Mouse (Mus musculus): Measurements from ENCODE around the gene Yif1b. TPM values are rescaled to one million over a fixed set of nuclear protein-coding genes. Genes with fewer than 3 reads are reported as not detected.
"Not testable (repeated sequence)": the region's sequence is repeated elsewhere in the genome, so short reads cannot be mapped to it uniquely, and the experiment has no call there.

The Yif1b gene
- polyA plus RNA-seq, 1 experiment from 2014 or later, result 82.0 TPM

- H3K4me1 ChIP-seq, result peaks cover 9% of the 10 kb centered on the region
- no peak overlapping the region for H3K27ac ChIP-seq
- peaks cover 4% of the 10 kb centered on the region; the same call in 1 of the 2 replicates for H3K27me3 ChIP-seq (replicated peaks)
- H3K4me3 ChIP-seq, result no peak overlapping the region
- peak overlapping the region; percentile 46; the same call in 1 of the 2 replicates for H3K4me2 ChIP-seq (replicated peaks)
- H3K9ac ChIP-seq, result no peak overlapping the region
- no peaks in the 10 kb centered on the region for H3K9me3 ChIP-seq
- no peak for ATAC-seq (ENCODE audit: low FRiP score, low read depth)
- no peaks in the 10 kb centered on the region for H3K36me3 ChIP-seq
- 76% methylated on average over 13 of the region's 13 CpGs for WGBS
These were observed 12.6 kb upstream of the Yif1b start for GRCm38 (mm10) chr7:29225520-29225919.

DNA sequence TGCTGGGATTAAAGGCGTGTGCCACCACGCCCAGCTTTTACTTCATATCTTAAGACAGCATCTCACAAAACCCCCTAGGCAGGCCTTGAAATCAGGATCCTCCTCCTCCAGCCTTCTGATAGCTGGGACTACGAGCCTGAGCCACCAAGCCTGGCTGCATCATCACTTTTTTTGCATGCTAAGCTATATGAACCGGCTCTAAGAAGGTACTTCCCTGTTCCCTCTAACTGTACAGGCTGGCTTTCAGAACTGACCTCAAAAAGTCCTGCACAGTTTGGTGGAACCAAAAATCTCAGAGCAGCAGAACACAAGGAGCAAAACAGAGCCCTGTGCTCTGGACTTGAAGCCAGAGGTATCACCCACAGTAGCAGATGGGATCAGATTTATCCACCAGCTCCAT is 9.9 kb upstream of the Yif1b start:
- H3K27ac ChIP-seq, result no peak overlapping the region
- no peak overlapping the region for H3K9ac ChIP-seq
- no peaks in the 10 kb centered on the region for H3K9me3 ChIP-seq
- 83% methylated on average over 4 of the region's 4 CpGs for WGBS
- no peak overlapping the region for H3K4me2 ChIP-seq (replicated peaks)
- no peak for ATAC-seq (ENCODE audit: low FRiP score, low read depth)
- H3K27me3 ChIP-seq (replicated peaks), result peaks cover 28% of the 10 kb centered on the region
- H3K4me1 ChIP-seq, result peaks cover 16% of the 10 kb centered on the region
- H3K36me3 ChIP-seq, result no peaks in the 10 kb centered on the region
- H3K4me3 ChIP-seq, result no peak overlapping the region

DNA sequence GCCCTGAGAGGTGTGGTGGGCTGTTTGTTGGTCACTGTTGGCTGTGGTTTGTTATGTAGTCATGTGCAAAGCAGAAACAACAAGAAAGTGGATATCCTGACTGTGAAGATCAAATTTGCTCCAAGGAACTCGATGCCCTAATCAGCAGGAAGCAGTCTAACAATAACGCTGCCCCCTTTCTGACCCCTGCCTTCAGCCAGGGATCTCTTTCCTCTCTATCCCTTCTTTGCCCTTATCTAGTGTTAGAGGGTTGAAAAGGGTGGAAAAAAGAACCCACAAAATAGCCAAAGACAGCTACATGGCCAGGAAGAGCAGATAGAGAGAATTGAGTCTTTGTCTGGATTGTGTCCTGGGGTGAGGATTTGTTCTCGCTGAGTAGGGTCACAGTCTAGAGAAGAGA is 7.6 kb upstream of the Yif1b start:
- peaks cover 41% of the 10 kb centered on the region for H3K27me3 ChIP-seq (replicated peaks)
- no peak for ATAC-seq (ENCODE audit: low FRiP score, low read depth)
- WGBS, result 34% methylated on average over 3 of the region's 3 CpGs

GRCm38 (mm10) chr7:29231517-29231916 is 6.6 kb upstream of the Yif1b start:
- Histone ChIP-seq H3K4me1 (peaks cover 7% of the 10 kb centered on the region), H3K36me3 (no peaks in the 10 kb centered on the region), H3K9ac (no peak overlapping the region), H3K27ac (no peak overlapping the region), H3K27me3 (replicated peaks) (peaks cover 41% of the 10 kb centered on the region), H3K4me2 (replicated peaks) (peak overlapping the region; percentile 84), H3K4me3 (no peak overlapping the region; the same call in 1 of the 2 replicates), H3K9me3 (no peaks in the 10 kb centered on the region)
- 59% methylated on average over 3 of the region's 3 CpGs for WGBS
- no peak for ATAC-seq (ENCODE audit: low FRiP score, low read depth)

More for the DNA sequence above, 7.6 kb upstream of the Yif1b start:
- H3K36me3 ChIP-seq, result no peaks in the 10 kb centered on the region
- H3K9me3 ChIP-seq, result no peaks in the 10 kb centered on the region
- H3K4me1 ChIP-seq, result peaks cover 8% of the 10 kb centered on the region
- no peak overlapping the region for H3K4me2 ChIP-seq (replicated peaks)
- no peak overlapping the region for H3K9ac ChIP-seq
- no peak overlapping the region for H3K4me3 ChIP-seq
- no peak overlapping the region for H3K27ac ChIP-seq

GRCm38 (mm10) chr7:29232247-29233013 is 5.7 kb upstream of the Yif1b start, which contains the start of gene Kcnk6:
Kcnk6 (minus strand) TSS chr7:29232515.
- no peak for ATAC-seq (ENCODE audit: low FRiP score, low read depth)
- Histone ChIP-seq H3K27ac (no peak within 1 kb of the TSS), H3K9me3 (no peaks in the 10 kb centered on the region), H3K9ac (peak within 1 kb of the TSS; percentile 58), H3K4me3 (peak within 1 kb of the TSS; percentile 43), H3K36me3 (no peaks in the 10 kb centered on the region), H3K4me1 (peaks cover 7% of the 10 kb centered on the region), H3K4me2 (replicated peaks) (peak within 1 kb of the TSS; percentile 84), H3K27me3 (replicated peaks) (peaks cover 41% of the 10 kb centered on the region)
- WGBS, result 2% methylated on average over 56 of the region's 62 CpGs

DNA sequence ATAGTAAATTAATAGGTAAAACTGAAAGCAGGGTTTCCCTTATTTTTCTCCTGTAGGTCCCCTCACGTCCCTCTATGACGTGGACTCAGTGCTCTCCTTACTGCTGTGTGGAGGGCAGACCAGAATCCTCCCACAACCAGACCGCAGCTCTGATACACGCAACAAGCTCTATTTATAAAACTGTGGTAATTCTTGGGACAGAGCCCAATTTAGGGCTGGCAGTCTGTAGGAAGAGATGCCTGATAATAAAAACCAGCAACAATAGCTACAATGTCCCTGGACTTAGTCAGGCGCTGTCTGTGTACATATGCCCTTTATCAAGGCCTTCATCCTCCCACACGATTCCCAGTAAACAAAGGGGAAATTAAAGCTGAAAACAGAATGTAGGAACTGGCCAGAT is 4.4 kb upstream of the Yif1b start:
- Histone ChIP-seq H3K4me2 (replicated peaks) (no peak overlapping the region), H3K4me3 (no peak overlapping the region), H3K36me3 (no peaks in the 10 kb centered on the region), H3K9me3 (no peaks in the 10 kb centered on the region), H3K4me1 (peaks cover 10% of the 10 kb centered on the region), H3K9ac (no peak overlapping the region), H3K27ac (no peak overlapping the region), H3K27me3 (replicated peaks) (peaks cover 41% of the 10 kb centered on the region)
- whole genome bisulfite sequencing, result 79% methylated on average over 6 of the region's 6 CpGs
- ATAC-seq (ENCODE audit: low FRiP score, low read depth), result no peak

DNA sequence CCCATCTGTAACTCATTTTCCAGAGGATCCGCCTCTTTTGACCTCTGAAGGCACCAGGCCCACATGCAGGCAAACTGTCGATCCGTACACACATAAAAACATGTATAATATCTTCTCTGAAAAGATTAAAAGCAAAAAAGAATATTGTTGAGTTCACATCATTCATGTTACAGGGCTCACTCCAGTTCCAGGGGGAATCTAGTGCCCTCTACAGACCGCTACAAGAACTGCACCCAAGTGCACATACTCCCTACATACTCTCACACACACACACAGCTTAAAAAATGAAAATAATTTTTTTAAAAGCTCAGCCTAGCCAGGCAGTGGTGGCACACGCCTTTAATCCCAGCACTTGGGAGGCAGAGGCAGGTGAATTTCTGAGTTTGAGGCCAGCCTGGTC is 3.5 kb upstream of the Yif1b start:
- Histone ChIP-seq H3K27me3 (replicated peaks) (peaks cover 41% of the 10 kb centered on the region), H3K4me2 (replicated peaks) (no peak overlapping the region), H3K9me3 (no peaks in the 10 kb centered on the region), H3K27ac (no peak overlapping the region), H3K4me3 (no peak overlapping the region), H3K9ac (no peak overlapping the region), H3K4me1 (peaks cover 17% of the 10 kb centered on the region), H3K36me3 (no peaks in the 10 kb centered on the region)
- no peak for ATAC-seq (ENCODE audit: low FRiP score, low read depth)
- 74% methylated on average over 5 of the region's 5 CpGs for WGBS

GRCm38 (mm10) chr7:29236593-29236992 is 1.5 kb upstream of the Yif1b start:
- ATAC-seq (ENCODE audit: low FRiP score, low read depth), result no peak
- no peak overlapping the region for H3K9ac ChIP-seq
- H3K4me3 ChIP-seq, result no peak overlapping the region
- WGBS, result 86% methylated on average over 4 of the region's 4 CpGs
- H3K27ac ChIP-seq, result no peak overlapping the region
- H3K4me2 ChIP-seq (replicated peaks), result no peak overlapping the region
- no peaks in the 10 kb centered on the region for H3K9me3 ChIP-seq
- H3K4me1 ChIP-seq, result peaks cover 17% of the 10 kb centered on the region
- H3K36me3 ChIP-seq, result no peaks in the 10 kb centered on the region
- peaks cover 28% of the 10 kb centered on the region for H3K27me3 ChIP-seq (replicated peaks)

- 26% methylated on average over 6 of the region's 6 CpGs for WGBS
- Histone ChIP-seq H3K4me2 (replicated peaks) (peak overlapping the region; percentile 76), H3K9ac (0 out of 2 replicates have a peak overlapping the region, but pooled peaks have one; percentile 38), H3K4me3 (peak overlapping the region; percentile 66), H3K27ac (peak overlapping the region; percentile 59), H3K27me3 (replicated peaks) (peaks cover 18% of the 10 kb centered on the region)
- not testable (repeated sequence) for H3K9me3 ChIP-seq, H3K36me3 ChIP-seq, H3K4me1 ChIP-seq
- ATAC-seq (ENCODE audit: low FRiP score, low read depth), result peak; percentile 14; the same call in 1 of the 2 replicates
These were observed 533 bp upstream of the Yif1b start for GRCm38 (mm10) chr7:29237596-29237995.

- H3K4me1 ChIP-seq, result 0 out of 2 replicates have a peak, but pooled peaks cover 7% of the 10 kb centered on the region
- WGBS, result 90% methylated on average over 7 of the region's 7 CpGs
These were observed 6.7 kb downstream of the Yif1b start for GRCm38 (mm10) chr7:29244732-29245416.

DNA sequence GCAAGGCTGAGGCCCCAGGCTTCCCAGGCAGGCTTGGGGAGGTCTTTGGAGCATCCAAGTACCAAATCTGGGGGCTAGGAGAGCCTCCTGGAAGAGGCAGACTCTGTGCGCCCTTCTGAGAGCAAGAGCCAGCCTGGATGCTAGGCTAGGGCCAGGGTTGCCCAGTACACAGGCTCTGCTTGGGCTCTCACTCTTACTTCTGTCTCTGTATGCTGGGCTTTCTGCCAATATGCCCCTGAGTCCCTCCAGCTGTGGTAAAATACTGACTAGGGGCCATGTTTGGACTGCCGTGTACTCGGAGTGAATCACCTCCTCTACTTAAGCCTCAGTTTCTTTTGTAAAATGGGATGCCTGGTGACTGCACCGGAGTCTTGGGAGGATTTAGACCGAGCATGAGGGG is 7.9 kb downstream of the Yif1b start:
- H3K36me3 ChIP-seq, result peaks cover 21% of the 10 kb centered on the region
- WGBS, result 89% methylated on average over 5 of the region's 5 CpGs
- ATAC-seq (ENCODE audit: low FRiP score, low read depth), result no peak

More at GRCm38 (mm10) chr7:29244732-29245416, 6.7 kb downstream of the Yif1b start:
- Histone ChIP-seq H3K27ac (no peak overlapping the region), H3K4me3 (no peak overlapping the region), H3K27me3 (replicated peaks) (peaks cover 18% of the 10 kb centered on the region), H3K36me3 (peaks cover 21% of the 10 kb centered on the region), H3K9me3 (no peaks in the 10 kb centered on the region), H3K9ac (no peak overlapping the region), H3K4me2 (replicated peaks) (no peak overlapping the region)
- ATAC-seq (ENCODE audit: low FRiP score, low read depth), result no peak

DNA sequence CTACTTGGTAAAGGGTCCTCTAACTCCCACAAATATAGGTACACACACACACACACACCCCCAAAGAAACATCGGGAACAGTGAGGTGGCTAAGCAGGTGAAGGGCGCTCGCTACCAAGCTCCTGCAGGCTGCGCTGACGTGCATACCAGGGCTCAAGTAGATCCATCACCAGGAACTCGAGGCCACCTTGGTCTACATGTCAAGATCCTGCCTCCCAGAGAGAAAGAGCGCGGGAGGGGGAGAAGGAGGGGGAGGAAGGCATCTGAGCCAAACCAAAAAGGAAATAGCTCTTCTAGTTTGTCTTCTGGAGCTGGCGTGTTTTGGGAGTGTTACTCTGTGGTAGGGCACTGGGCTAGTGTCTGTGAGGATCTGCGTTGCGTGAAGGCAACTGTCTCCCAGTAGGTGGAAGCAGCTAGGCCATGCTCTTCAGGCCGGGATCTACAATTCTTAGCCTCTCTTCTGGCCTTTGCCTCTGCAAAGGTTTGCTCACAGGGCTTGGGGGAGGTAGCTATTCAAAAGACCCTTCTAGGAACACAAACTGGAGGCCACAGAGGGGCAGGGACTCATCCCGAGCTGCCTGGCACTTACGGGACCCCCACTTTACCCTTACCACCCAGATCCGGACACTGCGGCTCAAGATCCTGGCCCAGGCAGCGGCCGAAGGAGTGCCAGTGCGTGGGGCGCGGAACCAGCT is 8.6 kb downstream of the Yif1b start:
- Histone ChIP-seq H3K27me3 (replicated peaks) (peaks cover 18% of the 10 kb centered on the region), H3K4me1 (0 out of 2 replicates have a peak, but pooled peaks cover 7% of the 10 kb centered on the region), H3K36me3 (peaks cover 21% of the 10 kb centered on the region), H3K4me2 (replicated peaks) (no peak overlapping the region), H3K9ac (no peak overlapping the region), H3K9me3 (no peaks in the 10 kb centered on the region), H3K27ac (no peak overlapping the region), H3K4me3 (no peak overlapping the region)
- 88% methylated on average over 21 of the region's 21 CpGs for whole genome bisulfite sequencing
- ATAC-seq (ENCODE audit: low FRiP score, low read depth), result no peak

More for the DNA sequence above, 7.9 kb downstream of the Yif1b start:
- no peak overlapping the region for H3K4me3 ChIP-seq
- no peak overlapping the region for H3K27ac ChIP-seq
- no peaks in the 10 kb centered on the region for H3K9me3 ChIP-seq
- H3K27me3 ChIP-seq (replicated peaks), result peaks cover 18% of the 10 kb centered on the region
- 0 out of 2 replicates have a peak, but pooled peaks cover 7% of the 10 kb centered on the region for H3K4me1 ChIP-seq
- no peak overlapping the region for H3K9ac ChIP-seq
- H3K4me2 ChIP-seq (replicated peaks), result no peak overlapping the region

Measured in neural tube, embryonic 12.5 days (tissue).